Mouse (Mus musculus) sigmoid colon, adult 10 weeks (tissue): Measurements from ENCODE around the gene Ccr7. TPM values are rescaled to one million over a fixed set of nuclear protein-coding genes. Genes with fewer than 3 reads are reported as not detected.

Experiments
- polyA plus RNA-seq: library from polyadenylated mRNA; stranded (reverse); fragments of 350-450 nt; fragmentation: Illumina TruSeq; extraction: RNeasy Lipid Tissue Mini Kit (QIAGEN cat#74804); gene quantifications from one replicate; pipeline ENCODE4 v1.2.3, GENCODE M21; 2014; ENCODE audit warnings: low read depth, low replicate concordance

Ccr7 gene
- 0.57 TPM for polyA plus RNA-seq

DNA sequence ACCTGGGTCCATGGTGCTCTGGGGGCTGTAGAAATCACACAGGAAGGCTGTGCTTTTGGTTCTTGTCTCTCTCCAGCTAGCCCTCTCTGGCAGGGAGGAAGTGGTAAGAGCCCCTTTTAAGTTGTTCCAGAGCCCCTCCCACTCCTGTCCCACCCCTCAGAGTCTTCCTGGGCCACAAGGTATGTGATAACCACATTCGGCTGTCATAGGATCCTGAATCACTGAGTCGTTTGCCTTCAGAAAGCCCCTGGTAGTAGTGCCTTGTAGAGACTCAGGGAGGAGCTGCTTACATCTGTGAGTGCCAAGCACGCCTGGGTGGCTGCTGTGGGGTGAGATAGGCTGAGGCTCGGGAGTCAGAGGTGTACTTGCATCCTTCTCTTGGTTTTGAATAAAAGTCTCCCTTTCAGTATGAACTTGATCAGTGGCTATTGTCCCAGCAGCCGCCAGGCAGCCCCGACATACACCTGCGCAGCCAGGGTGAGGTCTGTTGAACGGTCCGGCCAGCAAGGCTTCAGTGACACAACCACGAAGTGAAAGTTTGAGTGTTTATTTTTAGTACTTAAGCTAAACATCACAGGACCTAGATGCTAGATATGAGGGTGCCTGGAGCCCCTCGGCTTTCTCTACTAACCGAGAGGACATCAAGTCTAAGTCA, at the start of gene Ccr7:
Ccr7 (minus strand) TSS at position 91 of the 655 bp plus-strand sequence.

Other genes with a start within 250 kb of the Ccr7 start
- gene Cdc6, start 247.3 kb downstream of the Ccr7 start, polyA plus RNA-seq: 2.2 TPM
- 1.3 TPM for gene Rara, start 227.3 kb downstream of the Ccr7 start, polyA plus RNA-seq
- not detected for gene Gjd3, start 172.1 kb downstream of the Ccr7 start, polyA plus RNA-seq
- 66.4 TPM for gene Top2a, start 130.9 kb downstream of the Ccr7 start, polyA plus RNA-seq
- gene Igfbp4, start 113.8 kb downstream of the Ccr7 start, polyA plus RNA-seq: 20.5 TPM
- gene Tns4, start 65.8 kb downstream of the Ccr7 start, polyA plus RNA-seq: 44.7 TPM
- 168 TPM for gene Smarce1, start 75.9 kb upstream of the Ccr7 start, polyA plus RNA-seq
- gene Krt222, start 89.0 kb upstream of the Ccr7 start, polyA plus RNA-seq: 3.2 TPM
- not detected for gene Krt24, start 130.2 kb upstream of the Ccr7 start, polyA plus RNA-seq
- not detected for gene Krt25, start 167.9 kb upstream of the Ccr7 start, polyA plus RNA-seq
- gene Krt26, start 182.9 kb upstream of the Ccr7 start, polyA plus RNA-seq: not detected
- not detected for gene Krt27, start 196.0 kb upstream of the Ccr7 start, polyA plus RNA-seq
- not detected for gene Krt28, start 219.8 kb upstream of the Ccr7 start, polyA plus RNA-seq
- gene Krt10, start 234.3 kb upstream of the Ccr7 start, polyA plus RNA-seq: 17.3 TPM